Mouse (Mus musculus) heart, adult 2 months (tissue): ENCODE results near the gene Vps33a.
A peak's percentile ranks its signal among the peaks of the same experiment; 100 is the strongest.

ENCODE experiments used
- CTCF ChIP-seq: fragments of 200-600 bp; IDR thresholded peaks from 2 replicates; pipeline ENCODE4 v1.8.1; 2022; ENCODE audit warnings: antibody characterized with exemption, mild to moderate bottlenecking, moderate library complexity
- POLR2A ChIP-seq: fragments of 200-500 bp; IDR thresholded peaks from 2 replicates; pipeline ENCODE4 v1.6.1; 2011; ENCODE audit warnings: mild to moderate bottlenecking, low read depth, low read length, control low read depth; ENCODE audit not compliant: insufficient read depth

DNA sequence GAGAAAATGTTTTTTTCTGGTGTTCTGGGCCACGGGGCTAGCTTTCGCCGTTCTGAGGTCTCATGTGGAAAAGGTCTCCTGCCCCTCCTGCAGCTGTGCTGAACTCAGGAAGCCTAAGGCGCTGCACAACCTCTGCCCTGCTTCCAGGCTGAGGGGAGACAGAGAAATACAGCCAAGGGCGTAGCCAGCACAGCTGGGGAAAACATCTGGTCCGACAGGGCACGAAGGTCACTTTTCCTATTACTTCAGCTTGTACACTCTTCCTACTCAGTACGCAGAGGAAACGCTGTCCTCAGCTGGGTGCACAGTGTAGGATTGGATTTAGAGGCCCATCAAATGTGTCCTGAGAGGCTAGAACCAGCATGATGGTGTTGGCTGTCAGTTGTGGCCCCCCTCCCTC, 82.9 kb downstream of the Vps33a start:
- peak; percentile 32; the same call in 1 of the 2 replicates for TF ChIP-seq POLR2A
- no peak for TF ChIP-seq CTCF
